Mouse (Mus musculus) CD8-positive naive resting alpha-beta T cell, adult 2 months (primary cell): ENCODE measurements around the gene Apol8.

Experiments
- DNase-seq, 2 experiments: peaks; one replicate each; pipeline ENCODE4 v3.0.0; 2022; ENCODE audit warnings: low read depth in 2 of 2, low spot score in 2 of 2

The Apol8 gene

DNA sequence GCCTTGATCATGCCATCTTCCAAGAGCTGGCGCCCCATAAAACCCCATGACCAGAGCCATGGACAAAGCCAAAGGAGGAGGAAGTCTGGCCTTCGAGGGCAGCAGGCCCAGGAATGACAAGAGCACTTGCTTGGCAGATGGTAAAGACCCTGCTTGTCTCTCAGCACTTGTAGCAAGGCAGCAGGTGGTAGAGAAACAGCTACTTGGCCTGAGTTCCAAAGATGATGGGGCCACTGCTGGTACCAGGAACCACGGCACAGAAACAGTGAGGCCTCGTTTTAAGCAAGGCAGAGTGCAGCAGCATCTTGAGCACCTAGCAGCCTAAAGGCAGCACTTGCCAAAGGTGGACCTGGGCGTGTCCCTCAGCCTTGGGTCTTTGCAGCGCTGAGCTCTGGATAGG lies 31.6 kb upstream of the Apol8 start:
- no peak for DNase-seq

DNA sequence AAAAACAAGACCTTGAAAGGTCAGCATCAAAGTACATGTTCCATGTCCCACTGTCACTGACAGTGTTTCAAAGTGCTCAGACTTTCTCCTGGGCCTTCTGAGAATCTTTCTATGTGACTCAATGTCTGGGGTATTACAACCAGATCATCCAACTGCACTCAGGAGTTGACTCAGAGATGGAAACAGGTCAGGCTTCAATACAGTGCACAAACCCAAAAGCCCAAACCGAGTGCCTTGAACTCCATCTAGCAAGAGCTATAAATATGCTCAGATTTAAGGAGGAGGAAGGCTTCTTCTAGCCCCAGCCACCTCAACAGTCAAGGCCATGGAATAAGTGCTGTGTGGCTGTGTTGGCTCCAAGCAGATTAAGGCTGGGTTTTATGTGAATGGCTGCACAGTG lies 29.0 kb upstream of the Apol8 start:
- no peak for DNase-seq

DNA sequence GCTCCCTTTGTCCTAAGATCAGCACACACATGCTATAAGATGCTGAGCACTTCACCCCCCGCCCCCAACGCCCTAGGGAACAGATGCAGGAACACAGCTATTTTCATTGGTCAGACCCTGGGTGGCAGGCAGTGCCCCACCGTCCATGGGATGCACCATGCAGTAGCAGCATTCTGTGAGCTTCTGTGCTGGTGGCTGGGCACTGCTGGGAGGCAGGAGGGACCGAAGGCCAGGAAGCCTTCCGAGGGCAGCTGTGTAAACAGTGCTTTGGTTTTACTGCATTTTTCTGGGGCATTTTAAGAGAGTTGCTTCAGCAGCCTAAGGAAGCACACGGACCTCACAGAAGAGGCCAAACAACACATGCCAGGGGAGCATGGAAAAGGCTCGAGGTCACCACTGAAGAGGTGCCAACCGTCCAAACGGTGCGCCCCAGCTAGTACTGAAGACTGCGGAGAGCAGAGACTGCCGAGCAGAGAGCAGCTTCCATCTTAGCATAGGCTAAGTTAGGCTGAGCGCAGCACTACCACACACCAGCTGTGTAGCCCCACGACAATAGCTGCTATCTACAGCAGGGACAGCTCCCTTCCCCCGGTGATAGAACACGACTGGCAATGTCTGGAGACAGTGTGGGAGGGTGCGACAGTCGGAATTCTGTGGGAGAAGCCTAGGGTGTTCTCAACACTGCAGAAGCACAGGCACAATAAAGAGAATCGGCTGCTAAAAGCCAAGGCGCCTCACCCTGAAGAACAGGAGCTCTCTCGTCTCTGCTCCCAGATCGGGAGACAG lies 27.4 kb upstream of the Apol8 start:
- DNase-seq: no peak

DNA sequence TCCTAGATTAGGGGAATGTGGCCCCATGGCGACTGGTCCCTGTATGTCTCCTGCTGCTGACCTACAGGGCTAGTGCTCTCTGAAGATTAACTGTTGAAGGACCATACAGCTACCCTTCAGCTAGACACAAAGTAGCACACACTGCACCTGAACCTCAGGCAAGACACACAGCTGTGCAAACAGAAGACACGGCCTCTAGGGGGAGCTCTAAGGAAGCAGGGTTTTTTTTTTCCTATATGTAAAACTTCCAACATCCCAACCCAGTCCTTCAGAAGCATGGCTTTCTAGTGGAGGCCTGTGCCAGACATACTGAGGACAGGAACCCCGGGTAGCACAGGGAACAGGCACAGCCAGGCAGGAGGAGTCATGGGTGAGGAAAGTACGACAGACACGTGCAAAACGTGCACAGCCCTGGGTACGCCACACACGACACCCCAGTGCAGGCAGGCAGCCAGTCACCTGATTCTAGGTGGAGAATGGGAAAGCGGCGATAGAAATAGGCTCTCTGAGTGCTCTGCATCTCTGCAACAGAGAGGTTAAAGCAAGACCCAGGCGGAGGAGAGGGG lies 25.7 kb upstream of the Apol8 start:
- DNase-seq: peak in 1 of 2 experiments; percentile 52

DNA sequence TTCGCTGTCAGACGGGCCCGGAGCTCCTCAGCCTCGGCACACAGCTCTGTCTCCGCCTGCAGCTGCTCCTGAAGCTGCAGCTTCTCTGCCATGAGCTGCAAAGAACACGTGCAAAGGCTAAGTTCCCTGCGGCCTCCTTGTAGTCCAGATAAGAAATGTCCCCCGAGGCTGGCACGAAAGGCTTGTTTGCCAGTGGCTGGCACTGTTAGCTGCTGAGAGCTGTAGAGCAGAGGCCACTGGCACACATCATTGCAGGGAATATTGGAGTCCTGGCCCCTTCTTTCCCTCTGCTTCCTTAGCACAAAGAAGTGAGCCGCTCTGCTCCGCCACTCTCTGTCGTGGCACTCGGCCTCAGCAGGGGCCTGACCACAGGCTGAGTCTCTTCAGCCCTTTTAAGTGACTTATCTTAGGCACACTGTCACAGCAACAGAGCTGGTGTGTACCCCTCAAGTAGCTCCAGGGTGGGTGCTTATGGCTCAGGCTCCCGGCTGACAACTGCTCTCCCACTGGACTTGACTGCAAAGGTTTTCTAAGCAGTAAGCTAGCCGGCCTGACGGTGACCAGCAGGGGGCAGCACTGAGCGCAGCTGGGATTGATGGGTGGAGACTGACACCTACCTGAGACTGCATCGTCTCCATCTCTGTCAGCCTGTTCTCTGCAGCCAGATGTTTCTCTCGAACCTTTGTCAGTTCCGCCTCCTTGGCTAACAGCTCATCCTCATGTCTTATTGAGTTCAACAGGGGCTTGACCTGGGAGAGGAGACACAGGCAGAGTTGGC lies 18.6 kb upstream of the Apol8 start:
- peak; percentile 87 to 88 for DNase-seq

DNA sequence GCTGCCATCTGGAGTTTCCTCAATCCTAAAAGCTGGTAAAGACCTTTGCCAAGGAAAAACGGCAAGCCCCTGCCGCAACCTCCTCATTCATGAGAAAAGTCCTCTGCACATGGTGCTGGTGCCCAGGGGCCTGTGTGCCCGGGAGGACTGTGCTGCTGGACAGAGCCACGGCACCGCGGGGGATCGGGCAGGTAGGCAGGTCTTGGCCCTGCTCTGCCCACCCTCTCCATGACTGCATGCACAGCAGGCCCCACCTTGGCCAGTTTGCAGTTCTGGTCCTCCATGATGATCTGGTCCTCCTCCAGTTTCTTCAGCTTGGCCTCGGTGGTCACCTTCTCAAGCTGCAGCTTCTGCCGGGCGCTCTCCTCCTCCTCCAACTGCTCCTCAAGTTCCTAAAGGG lies 17.5 kb upstream of the Apol8 start:
- DNase-seq: no peak

DNA sequence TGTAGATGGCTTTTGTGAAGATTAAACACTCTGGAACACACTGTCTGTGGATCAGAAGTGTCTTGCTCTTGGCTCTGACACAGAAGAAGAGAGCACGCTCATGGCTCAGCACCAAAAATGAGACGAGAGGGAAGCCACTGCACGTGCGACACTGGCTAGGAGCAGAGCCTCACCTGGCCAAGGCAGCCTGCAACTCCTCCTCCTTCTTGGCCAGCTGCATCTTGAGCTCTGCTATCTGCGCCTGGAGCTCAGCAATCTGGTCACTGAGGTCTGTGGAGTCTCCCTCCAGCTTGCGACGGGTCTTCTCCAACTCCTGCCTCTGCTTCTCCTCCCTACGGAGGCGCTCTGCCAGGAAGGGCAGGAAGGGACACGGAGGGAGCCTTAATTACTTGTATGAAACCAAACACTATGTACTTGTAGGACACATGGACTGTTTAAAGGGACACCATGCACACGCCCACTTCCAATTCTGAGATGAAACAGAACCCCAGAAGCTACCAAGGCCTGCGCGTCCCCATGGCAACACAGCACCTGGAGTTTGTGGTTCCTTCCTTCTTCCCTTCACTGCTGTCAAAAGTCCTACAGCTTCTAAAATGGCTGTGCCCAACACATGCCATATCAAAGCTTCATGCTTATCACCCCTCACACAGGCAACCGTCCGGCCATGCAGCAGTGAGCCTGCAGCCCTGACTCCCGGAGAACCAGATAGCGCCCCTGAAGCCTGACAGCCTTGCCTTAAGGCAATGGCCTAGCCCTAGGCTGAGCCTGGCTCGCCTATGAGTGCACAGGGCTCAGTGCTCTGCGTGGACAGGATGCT lies 16.5 kb upstream of the Apol8 start:
- DNase-seq: no peak

DNA sequence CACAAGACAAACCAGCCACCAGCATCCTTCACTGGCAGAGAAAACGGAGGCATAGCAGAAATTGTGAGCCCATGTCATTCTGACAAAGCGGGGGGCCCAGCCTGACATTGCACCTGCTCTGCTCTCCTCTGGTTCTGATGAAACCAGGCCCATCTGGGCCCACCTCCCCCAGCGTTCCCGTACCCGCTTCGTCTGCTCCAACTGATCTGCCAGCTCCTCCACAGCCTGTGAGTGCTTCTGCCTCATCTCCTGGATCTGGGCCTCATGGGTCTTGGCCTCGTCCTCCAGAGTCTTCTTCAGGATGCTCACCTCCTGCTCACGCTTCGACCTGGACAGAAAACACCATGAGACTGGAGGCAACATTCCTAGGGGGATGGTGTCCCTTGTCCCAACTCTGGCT lies 14.1 kb upstream of the Apol8 start:
- DNase-seq: no peak

DNA sequence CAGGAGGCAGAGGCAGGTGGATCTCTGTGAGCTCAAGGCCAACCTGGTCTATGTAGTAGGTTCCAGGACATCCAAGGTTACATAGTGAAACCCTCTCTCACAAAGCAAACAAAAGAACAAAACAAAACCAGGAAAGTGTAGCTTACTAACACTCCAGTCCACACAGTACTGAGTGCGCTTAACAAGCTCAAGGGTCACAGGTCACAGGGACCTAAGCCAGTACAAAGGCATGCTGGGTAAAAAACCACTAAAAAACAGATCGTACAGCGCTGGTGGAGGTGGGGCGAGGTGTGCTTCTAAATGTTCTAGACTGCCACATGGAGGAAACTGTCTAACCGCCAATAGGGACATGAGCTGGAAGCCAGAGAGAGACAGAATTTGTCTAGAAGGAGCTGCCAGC lies 13.5 kb upstream of the Apol8 start:
- no peak for DNase-seq

DNA sequence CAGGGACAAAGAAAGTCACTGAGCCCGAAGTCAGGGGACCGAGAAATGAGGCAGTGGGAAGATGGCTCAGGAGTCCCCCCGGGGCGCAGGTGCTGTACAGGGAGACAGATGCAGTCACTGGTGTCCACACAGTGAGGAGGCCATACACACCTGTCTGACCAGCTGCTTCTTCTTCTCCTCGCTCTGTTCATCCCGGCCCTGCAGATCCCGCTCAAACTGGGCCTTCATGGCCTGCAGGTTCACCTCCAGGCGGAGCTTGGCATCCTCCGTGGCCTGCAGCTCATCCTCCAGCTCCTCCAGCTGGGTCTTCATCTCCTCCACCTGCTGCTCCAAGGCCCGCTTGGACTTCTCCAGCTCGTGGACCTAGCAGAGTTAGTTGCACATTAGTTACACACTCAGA lies 10.2 kb upstream of the Apol8 start:
- DNase-seq: no peak

DNA sequence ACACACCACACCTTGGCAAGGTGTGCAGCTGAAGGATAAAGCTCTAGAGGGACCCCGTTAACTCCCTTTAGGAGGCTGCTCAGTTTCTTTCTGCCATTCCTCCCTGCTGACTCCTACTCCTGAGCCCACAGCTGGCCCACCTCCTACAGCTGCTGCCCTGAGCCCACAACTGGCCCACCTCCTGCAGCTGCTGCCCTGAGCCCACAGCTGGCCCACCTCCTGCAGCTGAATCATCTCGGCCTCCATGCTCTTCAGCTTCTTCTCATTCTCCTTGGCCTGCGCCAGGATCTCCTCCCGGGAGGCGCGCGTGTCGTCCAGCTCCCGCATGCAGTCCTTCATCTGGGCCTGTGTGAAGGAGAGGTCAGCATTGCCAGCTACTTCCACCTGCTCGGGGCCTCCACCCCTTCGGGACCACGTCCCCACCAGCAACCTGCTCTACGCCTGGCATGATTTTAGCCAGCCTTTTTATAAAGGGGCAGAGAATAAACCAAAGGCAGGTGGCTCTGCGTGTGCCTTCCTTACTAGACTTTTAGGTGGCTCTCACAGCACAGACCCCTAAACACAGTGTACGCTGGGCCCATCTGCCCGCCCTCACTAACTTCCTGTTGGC lies 8.8 kb upstream of the Apol8 start:
- no peak for DNase-seq

DNA sequence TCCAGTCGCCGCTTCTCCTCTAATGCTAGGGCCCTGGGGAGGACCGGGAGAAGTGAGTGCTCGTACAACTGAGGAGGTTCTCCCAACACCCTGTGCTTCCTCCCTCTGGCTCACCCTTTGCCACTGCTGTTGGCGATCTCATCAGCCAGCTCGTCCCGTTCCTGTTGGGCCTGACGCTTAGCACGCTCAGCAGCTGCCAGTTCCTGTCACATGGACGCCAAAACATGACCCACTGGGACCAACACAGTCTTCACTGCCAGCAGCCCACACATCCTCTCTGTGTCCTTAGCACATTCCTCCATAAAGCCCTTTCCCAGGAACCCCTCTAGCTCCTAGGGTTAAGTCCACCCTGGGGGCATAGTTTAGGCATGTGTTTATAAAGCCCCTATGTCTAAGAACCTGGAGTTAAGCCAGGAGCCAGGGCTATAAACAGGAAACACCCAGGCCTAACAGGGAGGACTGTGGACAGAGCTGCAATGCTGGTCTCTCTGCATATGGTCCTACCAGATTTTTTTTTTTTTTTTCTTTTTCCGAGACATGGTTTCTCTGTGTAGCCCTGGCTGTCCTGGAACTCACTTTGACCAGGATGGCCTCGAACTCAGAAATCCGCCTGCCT lies 7.7 kb upstream of the Apol8 start:
- DNase-seq: no peak

DNA sequence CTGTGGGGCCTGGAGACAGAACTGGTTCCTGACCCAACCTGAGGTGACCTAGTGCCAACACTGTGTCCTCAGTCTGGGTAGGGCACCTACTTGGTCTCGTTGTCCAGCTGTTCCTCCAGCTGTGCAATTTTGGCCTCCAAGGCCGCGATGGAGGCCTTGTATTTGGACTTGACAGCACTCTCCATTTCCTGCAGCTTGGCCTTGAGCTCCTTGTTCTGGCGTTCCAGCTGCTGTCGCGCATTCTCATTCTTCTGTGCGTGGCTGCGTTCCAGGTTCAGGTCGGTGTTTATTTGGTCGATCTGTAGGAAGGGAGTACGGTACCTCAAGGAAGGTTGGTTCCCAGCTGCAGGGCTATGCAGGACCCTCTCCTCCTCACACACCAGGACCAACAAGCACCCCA lies 6.9 kb upstream of the Apol8 start:
- no peak for DNase-seq

DNA sequence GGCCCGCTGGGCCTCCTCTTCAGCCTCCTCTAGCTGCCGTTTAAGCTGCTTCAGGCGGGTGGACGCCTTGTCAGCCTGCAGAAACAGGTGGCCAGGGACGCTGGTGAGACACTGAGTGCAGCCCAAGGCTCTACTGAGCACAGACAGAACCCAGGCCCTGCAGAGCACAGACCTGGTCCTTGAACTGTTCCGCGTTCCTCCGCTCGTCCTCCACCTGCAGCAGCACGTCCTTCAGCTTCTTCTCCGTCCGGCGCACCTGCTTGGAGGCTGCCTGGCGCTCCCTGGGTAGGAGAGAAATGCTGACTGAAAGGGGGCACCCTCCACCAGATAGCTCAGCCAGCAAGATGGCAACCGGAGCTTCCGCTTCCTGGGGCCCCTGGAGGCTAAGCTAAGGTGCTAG lies 6.2 kb upstream of the Apol8 start:
- no peak for DNase-seq

DNA sequence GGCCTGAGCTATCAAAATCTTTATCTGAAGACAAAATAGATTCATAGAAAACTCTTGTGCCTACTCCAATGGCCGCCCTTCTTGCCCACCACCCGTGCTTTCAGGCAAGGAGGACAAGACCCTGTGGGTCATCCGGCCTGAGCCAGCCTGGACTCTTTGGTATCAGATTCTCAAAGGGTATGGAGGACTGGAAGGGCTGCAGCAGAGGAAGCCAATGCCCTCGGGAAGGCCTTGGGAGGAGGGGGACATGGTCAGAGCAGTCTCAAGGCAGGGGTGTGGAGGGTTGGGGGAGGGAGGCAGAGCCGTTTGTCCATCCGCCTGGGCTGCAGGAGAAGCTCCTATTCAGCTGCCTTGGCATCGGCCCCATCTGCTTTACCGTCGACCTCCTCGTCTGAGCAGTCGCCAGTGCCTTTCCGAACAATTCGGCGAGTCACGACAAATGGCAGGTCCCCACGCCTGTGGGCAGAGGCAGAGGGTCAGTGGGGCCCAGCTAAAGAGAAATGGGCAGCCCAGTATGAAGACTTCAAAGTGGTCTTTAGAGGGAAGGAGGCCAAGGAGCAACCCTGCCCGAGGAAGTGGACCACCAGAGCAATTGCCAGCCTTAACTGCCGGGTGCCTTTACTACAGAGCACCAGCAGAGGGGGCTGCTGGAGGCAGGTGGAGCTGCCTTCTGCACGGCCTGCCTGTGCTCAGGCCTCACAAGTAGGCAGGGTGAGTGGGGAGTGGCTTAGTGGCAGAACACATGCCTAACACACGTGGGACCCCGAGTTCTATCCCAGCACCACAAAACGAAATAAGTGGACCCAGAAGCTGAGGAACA lies 5.0 kb upstream of the Apol8 start:
- DNase-seq: peak; percentile 55 to 64

DNA sequence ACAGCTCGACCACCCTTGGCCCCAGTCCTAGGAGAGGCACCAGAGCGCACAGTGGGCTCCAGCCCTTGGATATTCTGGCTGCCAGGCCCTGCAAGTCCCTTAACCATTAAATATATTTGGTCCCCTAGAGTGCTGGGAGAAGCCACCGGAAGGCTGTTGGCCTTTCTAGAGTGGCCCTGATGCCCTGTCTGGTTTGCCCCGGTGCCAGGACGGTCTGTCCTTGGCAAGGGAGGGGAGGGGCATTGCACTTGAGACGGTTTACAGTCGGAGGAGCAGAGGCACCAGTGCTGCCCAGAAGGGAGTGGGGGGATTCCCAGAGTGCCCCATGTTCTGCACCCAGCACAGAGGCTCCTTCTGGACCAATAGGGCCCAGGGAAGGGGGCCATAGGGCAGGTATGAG lies 4.3 kb upstream of the Apol8 start:
- DNase-seq: no peak

DNA sequence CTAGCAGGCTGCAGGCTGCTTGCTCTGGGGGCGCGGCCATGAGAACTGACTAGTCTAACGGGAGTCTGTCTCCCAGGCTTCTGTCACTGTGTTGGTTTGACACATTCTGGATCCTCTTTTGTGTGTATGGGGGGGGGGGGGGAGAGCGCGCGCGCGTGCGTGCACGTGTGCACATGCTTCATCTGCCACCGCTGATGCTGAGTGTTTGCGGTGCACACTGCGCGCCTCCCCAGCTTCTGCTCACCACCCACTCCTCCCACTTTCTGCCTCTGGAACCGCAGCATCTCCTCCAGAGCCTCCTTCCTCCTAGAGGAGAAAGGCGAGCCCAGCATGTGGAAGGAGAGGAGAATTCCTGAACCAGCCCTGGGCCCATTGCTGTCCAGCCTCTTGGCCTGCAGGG lies 3.2 kb upstream of the Apol8 start:
- DNase-seq: no peak

DNA sequence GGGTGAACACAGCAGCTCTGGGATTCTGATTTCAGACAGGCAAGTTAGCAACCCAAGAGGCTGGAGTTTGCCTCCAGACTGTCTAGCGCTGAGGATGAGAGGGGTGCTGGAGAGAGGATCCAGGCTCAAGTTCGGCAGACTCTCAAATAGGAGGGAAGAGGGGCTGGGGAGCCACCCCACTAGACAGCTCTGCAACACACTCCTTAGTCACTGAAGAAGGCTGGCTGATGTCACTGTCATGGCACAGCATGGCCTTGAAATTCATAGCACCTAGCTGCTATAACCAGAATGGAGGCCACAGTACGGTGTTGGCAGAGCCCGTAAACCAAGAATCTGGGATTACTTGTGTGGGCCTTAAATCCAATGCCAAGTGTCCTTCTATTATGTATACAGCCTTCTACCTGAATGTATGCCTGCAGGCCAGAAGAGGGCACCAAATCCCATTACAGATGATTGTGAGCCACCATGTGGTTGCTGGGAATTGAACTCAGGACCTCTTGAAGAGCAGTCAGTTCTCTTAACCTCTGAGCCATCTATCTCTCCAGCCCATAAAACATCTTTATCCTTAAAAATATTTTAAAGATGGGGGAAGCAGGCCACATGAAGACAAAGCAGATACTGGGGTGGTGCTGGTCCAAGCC lies 903 bp upstream of the Apol8 start:
- DNase-seq: no peak

DNA sequence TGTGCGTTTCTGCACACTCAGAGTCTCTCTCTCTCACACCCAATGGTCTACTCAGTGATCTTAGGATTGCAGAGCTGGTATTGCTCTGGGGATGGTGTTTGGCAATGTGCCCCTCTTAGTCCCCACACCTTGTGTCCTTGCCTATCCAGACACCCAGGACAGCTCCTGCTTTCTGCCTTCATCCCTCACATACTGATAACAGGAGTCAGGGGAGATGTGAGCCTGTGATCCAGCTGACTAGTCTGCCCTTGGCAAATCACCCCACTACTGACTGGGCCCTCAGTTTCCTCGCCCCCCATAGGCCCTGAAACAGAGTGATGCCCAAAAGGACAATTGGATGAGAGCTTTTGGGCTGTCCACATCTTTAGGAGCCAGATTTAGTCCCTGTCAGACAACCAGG lies 722 bp downstream of the Apol8 start:
- DNase-seq: no peak
